Mouse (Mus musculus): ENCODE results near the gene Arap1. TPM values are rescaled to one million over a fixed set of nuclear protein-coding genes. Genes with fewer than 3 reads are reported as not detected.

Gene Arap1
- polyA plus RNA-seq, 1 experiment from 2014 or later: 7.0 TPM

DNA sequence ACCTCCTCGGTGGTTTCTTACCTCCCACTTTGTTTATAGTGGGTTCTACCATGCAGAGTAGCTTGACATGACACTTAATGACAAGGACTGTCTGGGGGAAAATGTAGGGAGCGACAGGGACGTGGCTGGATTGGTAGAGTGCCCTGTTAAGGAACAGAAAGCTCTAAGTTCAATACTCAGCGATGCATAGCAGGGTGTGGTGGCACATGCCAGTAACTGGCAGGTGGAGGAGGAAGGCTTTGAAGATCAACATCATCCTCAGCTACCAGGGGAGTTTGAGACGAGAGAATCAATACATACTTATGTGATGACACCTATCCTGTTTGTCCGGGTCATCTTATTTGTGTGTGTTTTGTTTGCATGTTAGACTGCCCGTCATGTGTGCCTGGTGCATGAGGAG is 21.8 kb downstream of the Arap1 start:
- WGBS: 77% methylated on average over 7 of the region's 7 CpGs
- no peaks in the 10 kb centered on the region for H3K9me3 ChIP-seq

DNA sequence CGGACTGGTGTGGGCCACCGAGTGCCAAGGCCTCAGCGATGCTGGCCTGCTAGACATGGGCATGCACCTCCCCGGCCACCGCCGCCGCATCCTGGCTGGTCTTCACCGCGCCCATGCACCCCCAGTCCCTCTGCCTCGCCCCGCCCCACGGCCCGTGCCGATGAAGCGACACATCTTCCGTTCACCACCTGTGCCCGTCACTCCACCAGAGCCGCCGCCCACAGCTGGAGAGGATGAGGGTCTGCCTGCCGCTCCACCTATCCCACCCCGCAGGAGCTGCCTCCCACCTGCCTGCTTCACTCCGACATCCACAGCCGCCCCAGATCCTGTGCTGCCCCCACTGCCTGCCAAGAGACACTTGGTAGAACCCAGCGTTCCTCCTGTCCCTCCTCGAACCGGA is 25.2 kb downstream of the Arap1 start:
- H3K27ac ChIP-seq (replicated peaks): no peak overlapping the region
- peaks cover 17% of the 10 kb centered on the region for H3K4me1 ChIP-seq
- WGBS: 90% methylated on average over 26 of the region's 26 CpGs
- no peaks in the 10 kb centered on the region for H3K36me3 ChIP-seq
- no peaks in the 10 kb centered on the region for H3K9me3 ChIP-seq
- H3K4me3 ChIP-seq: no peak overlapping the region
- no peaks in the 10 kb centered on the region for H3K27me3 ChIP-seq
- no peak overlapping the region for H3K4me2 ChIP-seq (replicated peaks)
- no peak for ATAC-seq (replicated peaks)
- H3K9ac ChIP-seq (replicated peaks): no peak overlapping the region

More for the DNA sequence above, 21.8 kb downstream of the Arap1 start:
- Histone ChIP-seq H3K36me3 (no peaks in the 10 kb centered on the region), H3K27me3 (no peaks in the 10 kb centered on the region), H3K4me2 (replicated peaks) (no peak overlapping the region), H3K4me3 (no peak overlapping the region), H3K4me1 (no peaks in the 10 kb centered on the region), H3K27ac (replicated peaks) (no peak overlapping the region), H3K9ac (replicated peaks) (no peak overlapping the region)
- ATAC-seq (replicated peaks): no peak

DNA sequence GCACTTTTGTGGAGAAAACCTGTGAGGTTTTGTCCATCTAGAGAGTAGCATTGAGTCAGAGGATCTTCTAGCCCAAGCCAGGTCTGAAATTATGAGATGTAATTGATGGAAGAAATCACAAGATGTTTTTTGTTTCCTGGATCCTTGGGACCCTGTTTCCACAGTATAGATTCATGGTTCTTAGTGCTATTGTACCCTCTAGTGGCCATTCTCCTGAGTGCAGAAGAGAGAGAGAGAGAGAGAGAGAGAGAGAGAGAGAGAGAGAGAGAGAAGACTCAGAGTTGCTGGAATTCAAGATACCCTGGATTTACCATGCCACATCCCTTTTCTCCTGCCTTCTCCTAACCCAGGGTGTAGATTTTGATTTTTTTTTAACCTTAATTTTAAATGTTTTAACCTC is 26.3 kb downstream of the Arap1 start:
- no peak overlapping the region for H3K4me2 ChIP-seq (replicated peaks)
- no peak overlapping the region for H3K9ac ChIP-seq (replicated peaks)
- ATAC-seq (replicated peaks): peak; percentile 65
- H3K27ac ChIP-seq (replicated peaks): no peak overlapping the region
- H3K9me3 ChIP-seq: no peaks in the 10 kb centered on the region
- no peaks in the 10 kb centered on the region for H3K27me3 ChIP-seq
- H3K36me3 ChIP-seq: no peaks in the 10 kb centered on the region
- peaks cover 20% of the 10 kb centered on the region for H3K4me1 ChIP-seq
- H3K4me3 ChIP-seq: no peak overlapping the region

DNA sequence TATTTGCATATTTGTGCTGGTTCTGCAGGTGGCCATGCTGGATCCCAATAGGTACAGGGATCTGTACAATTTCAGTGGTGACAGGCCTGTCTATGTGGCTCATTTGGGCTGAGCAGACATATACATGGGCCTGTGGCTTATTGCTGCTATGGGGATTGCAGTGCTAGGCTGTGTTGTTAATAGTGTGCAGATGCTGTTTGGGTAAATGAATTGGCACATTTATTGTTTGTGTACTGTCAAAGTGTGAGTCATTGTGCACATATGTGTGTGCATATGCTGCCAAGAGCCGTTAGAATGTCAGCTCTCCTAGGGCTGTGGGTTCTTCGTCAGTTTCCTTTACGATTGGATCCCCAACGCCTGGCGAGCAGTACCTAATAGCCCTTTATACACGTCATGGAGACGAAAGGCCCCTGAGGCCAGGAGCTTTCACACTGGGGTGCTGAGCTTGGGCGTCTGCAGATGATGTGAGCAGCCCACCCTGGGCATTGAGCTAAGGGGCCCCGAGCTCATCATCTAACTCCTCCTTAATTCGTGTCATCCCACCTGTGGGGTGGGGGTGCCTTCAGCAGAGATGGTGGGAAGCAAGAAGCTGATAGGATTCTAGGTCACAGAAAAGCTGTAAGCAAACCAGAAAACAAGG is 29.0 kb downstream of the Arap1 start:
- H3K27ac ChIP-seq (replicated peaks): no peak overlapping the region
- H3K9ac ChIP-seq (replicated peaks): no peak overlapping the region
- no peak overlapping the region for H3K4me3 ChIP-seq
- H3K36me3 ChIP-seq: no peaks in the 10 kb centered on the region
- 47% methylated on average over 10 of the region's 10 CpGs for WGBS
- H3K27me3 ChIP-seq: no peaks in the 10 kb centered on the region
- H3K4me1 ChIP-seq: peaks cover 20% of the 10 kb centered on the region
- no peak overlapping the region for H3K4me2 ChIP-seq (replicated peaks)
- H3K9me3 ChIP-seq: no peaks in the 10 kb centered on the region
- peak; percentile 67 for ATAC-seq (replicated peaks)

DNA sequence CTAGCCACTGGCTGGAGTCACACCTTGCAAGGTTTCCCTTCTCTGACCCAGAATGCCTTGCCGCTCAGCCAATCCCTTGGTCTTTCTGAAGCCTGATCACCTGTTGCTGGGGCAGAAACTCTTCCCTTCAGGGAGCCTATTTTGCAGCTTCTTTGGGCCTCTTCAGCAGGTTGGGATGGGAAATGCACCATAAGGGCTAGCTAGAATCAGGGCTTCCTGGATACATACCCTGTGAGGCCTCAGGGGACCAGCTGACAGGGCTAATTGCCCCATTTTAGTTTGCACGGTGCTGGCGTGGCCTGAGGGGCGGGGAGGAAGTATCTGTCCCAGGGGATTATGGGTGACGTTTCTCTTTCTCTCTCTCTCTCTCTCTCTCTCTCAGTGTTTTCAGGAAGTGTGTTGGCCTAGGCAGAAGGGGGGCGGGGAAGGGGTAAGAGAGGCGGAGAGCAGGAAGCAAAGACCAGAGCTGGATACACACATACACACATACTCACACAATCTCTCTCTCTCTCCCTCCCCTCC is 29.9 kb downstream of the Arap1 start:
- peak; percentile 39; the same call in 1 of the 2 replicates for ATAC-seq (replicated peaks)
- H3K4me3 ChIP-seq: no peak overlapping the region

DNA sequence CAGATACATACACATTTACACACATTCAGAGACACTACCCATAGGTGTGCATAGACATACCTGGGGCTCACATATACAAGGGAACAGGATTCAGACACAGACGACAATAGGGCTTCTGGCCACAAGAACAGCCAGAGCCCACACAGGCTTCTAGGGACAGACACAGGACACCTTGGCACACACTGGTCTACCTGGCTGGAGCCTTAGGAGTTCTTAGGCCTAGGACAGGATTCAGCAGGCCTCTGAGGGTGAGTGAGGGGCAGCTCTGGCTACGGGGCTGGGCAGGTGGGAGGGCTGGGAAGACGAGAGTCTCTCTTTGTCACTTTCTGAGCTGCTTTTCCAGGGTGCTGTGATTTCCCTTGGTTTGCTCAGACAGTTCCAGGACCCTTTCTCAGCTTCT is 30.4 kb downstream of the Arap1 start:
- H3K4me2 ChIP-seq (replicated peaks): peak overlapping the region; percentile 14; the same call in 1 of the 2 replicates
- no peaks in the 10 kb centered on the region for H3K9me3 ChIP-seq
- no peaks in the 10 kb centered on the region for H3K36me3 ChIP-seq
- no peaks in the 10 kb centered on the region for H3K27me3 ChIP-seq
- no peak overlapping the region for H3K27ac ChIP-seq (replicated peaks)
- H3K4me1 ChIP-seq: peaks cover 20% of the 10 kb centered on the region
- H3K4me3 ChIP-seq: no peak overlapping the region
- WGBS: 54% methylated on average over 3 of the region's 3 CpGs
- no peak overlapping the region for H3K9ac ChIP-seq (replicated peaks)
- no peak for ATAC-seq (replicated peaks)

More for the DNA sequence above, 29.9 kb downstream of the Arap1 start:
- H3K4me2 ChIP-seq (replicated peaks): no peak overlapping the region; the same call in 1 of the 2 replicates
- WGBS: 25% methylated on average over 7 of the region's 7 CpGs
- no peak overlapping the region for H3K9ac ChIP-seq (replicated peaks)
- H3K27me3 ChIP-seq: no peaks in the 10 kb centered on the region
- H3K27ac ChIP-seq (replicated peaks): no peak overlapping the region
- peaks cover 20% of the 10 kb centered on the region for H3K4me1 ChIP-seq
- no peaks in the 10 kb centered on the region for H3K9me3 ChIP-seq
- H3K36me3 ChIP-seq: no peaks in the 10 kb centered on the region

DNA sequence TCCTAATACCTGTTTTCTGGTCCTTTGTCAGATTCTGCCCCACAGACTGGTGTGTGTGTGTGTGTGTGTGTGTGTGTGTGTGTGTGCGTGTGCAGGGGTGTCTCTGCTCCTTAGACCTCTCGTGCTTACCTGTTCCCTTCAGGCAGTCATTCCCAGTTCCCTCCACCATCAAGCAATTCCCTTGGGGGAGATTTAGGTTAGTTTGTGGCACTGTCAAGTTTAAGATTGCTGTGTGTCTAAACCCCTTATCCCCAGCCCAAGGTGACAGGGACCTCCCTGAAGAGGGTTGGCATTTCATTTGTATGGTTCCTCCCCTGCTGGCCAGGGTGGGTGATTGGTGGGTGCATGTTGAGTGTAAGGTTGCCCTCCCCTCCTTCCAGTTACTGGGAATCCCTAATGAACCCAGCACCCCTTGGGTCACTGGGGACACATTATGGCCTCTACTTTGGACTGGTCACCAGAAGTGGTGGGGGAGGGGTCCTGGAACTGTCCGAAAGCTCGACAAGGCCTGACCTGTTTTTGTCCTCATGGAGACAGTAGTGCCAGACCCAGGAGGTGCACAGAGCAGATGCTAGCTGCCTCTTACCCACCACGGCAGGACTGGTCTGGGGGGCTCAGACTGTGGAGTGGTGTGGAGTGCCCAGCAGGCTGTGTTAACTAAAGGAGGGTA is 31.1 kb downstream of the Arap1 start:
- no peak overlapping the region for H3K27ac ChIP-seq (replicated peaks)
- H3K4me1 ChIP-seq: peaks cover 20% of the 10 kb centered on the region
- H3K36me3 ChIP-seq: no peaks in the 10 kb centered on the region
- ATAC-seq (replicated peaks): no peak
- H3K4me2 ChIP-seq (replicated peaks): no peak overlapping the region
- H3K27me3 ChIP-seq: no peaks in the 10 kb centered on the region
- no peak overlapping the region for H3K9ac ChIP-seq (replicated peaks)
- no peak overlapping the region for H3K4me3 ChIP-seq
- 65% methylated on average over 5 of the region's 5 CpGs for WGBS
- H3K9me3 ChIP-seq: no peaks in the 10 kb centered on the region

DNA sequence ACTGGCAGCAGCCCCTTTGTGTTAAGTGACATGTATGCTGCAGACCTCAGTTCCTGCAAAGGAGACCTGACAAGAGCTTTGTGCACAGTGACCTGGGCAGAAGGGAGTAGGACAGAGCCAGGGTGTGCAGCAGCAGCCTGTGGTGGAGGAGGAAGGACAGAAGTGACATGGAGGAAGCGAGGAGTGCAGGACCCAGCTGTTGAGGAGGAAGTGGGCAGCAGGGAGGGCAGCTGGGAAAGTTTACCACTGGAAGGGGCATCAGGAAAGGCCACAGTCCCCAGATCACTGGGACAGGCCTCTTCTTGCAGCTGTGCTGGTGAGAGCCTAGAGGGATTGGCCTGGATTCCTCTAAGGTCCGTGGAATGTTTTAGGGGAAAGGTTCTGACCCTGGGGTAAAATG is 31.9 kb downstream of the Arap1 start:
- no peak for ATAC-seq (replicated peaks)
- Histone ChIP-seq H3K4me3 (no peak overlapping the region), H3K4me2 (replicated peaks) (no peak overlapping the region), H3K9ac (replicated peaks) (no peak overlapping the region), H3K27ac (replicated peaks) (no peak overlapping the region), H3K9me3 (no peaks in the 10 kb centered on the region), H3K27me3 (no peaks in the 10 kb centered on the region), H3K36me3 (no peaks in the 10 kb centered on the region), H3K4me1 (peaks cover 20% of the 10 kb centered on the region)
- WGBS: 83% methylated on average over 2 of the region's 2 CpGs

DNA sequence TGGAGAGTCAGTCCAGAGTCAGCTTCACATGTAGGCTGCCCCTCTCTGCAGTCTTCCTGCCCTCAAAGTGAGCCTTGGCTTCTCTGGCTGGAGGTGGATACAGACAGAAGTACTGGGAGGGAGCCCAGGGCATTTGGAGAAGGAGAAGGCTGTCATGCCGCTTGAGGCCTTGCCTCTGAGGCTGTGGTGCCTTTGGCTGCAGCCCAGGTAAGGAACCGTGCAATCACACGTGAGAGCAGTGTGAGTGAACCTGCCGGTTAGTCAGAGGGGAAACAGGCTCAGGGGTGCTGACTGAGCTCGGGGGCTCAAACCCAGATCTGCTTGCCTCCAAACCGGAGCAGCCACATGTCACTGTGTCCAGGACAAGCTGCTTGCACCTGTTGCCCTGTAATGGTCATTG is 33.6 kb downstream of the Arap1 start:
- Histone ChIP-seq H3K9me3 (no peaks in the 10 kb centered on the region), H3K4me1 (peaks cover 19% of the 10 kb centered on the region), H3K27ac (replicated peaks) (no peak overlapping the region), H3K4me2 (replicated peaks) (no peak overlapping the region), H3K9ac (replicated peaks) (no peak overlapping the region), H3K4me3 (no peak overlapping the region), H3K36me3 (no peaks in the 10 kb centered on the region), H3K27me3 (no peaks in the 10 kb centered on the region)
- WGBS: 82% methylated on average over 6 of the region's 6 CpGs
- no peak for ATAC-seq (replicated peaks)

DNA sequence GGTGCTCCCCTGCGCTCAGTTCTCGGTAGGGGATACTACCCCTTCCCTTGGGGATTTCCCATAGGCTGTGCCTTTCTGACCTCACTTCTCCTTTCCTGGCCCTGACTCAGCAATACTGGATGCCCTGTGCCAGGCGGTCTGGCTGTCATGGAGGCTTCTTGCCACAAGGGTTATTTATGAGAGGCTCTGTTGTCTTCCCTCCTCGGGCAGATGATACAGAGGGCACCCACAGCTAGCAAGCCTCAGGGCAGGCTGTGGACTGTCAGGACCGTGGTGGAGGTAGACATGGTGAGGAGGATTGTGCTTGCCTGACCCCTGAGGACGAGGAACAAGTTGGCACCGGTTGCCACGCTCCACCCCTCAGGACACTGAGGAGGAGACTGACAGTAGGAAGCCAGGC is 34.5 kb downstream of the Arap1 start:
- H3K4me1 ChIP-seq: peaks cover 11% of the 10 kb centered on the region
- H3K9ac ChIP-seq (replicated peaks): no peak overlapping the region
- no peaks in the 10 kb centered on the region for H3K9me3 ChIP-seq
- no peaks in the 10 kb centered on the region for H3K36me3 ChIP-seq
- no peak overlapping the region for H3K4me3 ChIP-seq
- no peak overlapping the region for H3K27ac ChIP-seq (replicated peaks)
- no peak for ATAC-seq (replicated peaks)
- H3K4me2 ChIP-seq (replicated peaks): no peak overlapping the region
- H3K27me3 ChIP-seq: no peaks in the 10 kb centered on the region
- WGBS: 74% methylated on average over 8 of the region's 8 CpGs

DNA sequence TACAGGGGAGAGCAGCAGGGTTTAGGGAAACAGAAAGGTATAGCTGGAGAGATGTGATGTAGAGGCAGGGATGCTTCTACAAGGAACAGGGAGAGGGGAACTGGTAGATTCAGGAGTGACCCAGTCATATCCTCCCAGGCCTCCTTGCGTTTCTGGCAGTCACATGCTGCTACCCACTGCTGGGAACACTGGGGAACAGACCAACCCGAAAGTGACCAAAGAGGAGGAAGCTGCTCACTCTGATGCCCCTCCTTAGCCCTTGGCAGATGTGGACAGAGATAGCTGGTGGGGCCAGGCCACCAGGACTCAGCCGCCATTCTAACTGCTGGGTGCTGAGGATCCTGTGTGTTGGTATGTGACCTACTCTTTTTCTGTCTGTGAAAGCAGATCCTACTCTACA is 35.9 kb downstream of the Arap1 start:
- ATAC-seq (replicated peaks): no peak

DNA sequence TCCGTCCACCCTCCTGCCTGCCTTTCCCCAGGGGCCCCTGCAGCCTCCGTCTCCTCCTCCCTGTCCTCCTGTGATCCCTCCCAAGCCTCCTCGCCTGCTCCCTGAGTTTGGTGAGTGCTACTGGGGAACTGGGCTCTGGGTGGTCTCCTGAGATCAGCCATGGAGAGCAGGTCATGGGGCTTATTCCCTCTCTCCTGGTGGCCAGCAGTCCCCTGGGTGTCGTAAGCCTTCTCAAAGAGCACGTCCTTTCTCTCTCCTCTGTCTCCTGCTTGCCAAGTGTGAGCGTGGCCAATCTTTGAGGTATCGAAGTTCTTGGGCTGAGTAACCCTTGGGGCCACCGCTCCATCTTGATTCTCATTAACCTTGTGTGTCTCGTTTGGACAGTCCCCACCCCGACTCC is 37.1 kb downstream of the Arap1 start:
- WGBS: 66% methylated on average over 10 of the region's 10 CpGs
- Histone ChIP-seq H3K27ac (replicated peaks) (no peak overlapping the region), H3K36me3 (no peaks in the 10 kb centered on the region), H3K9me3 (no peaks in the 10 kb centered on the region), H3K4me3 (no peak overlapping the region), H3K4me1 (no peaks in the 10 kb centered on the region), H3K4me2 (replicated peaks) (no peak overlapping the region), H3K27me3 (no peaks in the 10 kb centered on the region), H3K9ac (replicated peaks) (no peak overlapping the region)
- no peak for ATAC-seq (replicated peaks)

More for the DNA sequence above, 35.9 kb downstream of the Arap1 start:
- H3K9me3 ChIP-seq: no peaks in the 10 kb centered on the region
- no peak overlapping the region for H3K9ac ChIP-seq (replicated peaks)
- H3K27me3 ChIP-seq: no peaks in the 10 kb centered on the region
- H3K4me3 ChIP-seq: no peak overlapping the region
- no peak overlapping the region for H3K4me2 ChIP-seq (replicated peaks)
- WGBS: 72% methylated on average over 3 of the region's 3 CpGs
- no peaks in the 10 kb centered on the region for H3K36me3 ChIP-seq
- H3K27ac ChIP-seq (replicated peaks): no peak overlapping the region
- H3K4me1 ChIP-seq: no peaks in the 10 kb centered on the region

Measured in forebrain, embryonic 15.5 days (tissue).